Mouse (Mus musculus) ES-E14 (cell line): ENCODE results near the gene Dnmbp. TPM values are rescaled to one million over a fixed set of nuclear protein-coding genes. Genes with fewer than 3 reads are reported as not detected.

Experiments
- DNase-seq: peaks from one replicate; pipeline ENCODE4 v3.0.0-alpha.2; 2013; ENCODE audit warnings: low read depth, low spot score
- H3K27ac ChIP-seq: 2 replicates; pipeline ENCODE4 v1.5.1; 2012; ENCODE audit warnings: low read depth, mild to moderate bottlenecking, low read length, moderate library complexity, mixed read lengths; ENCODE audit not compliant: poor library complexity, insufficient read depth, severe bottlenecking
- H3K36me3 ChIP-seq: 2 replicates; pipeline ENCODE4 v1.6.1; 2012; ENCODE audit warnings: mild to moderate bottlenecking, low read length, moderate library complexity, mixed read lengths; ENCODE audit not compliant: control insufficient read depth, poor library complexity, insufficient read depth, severe bottlenecking
- H3K4me1 ChIP-seq, 2 experiments: fragments of 150-350 bp in 1 of 2; sonication (generic) in 1 of 2; 2 replicates each; pipeline ENCODE4 v1.6.1; 2012; ENCODE audit warnings: low read length in 2 of 2, mild to moderate bottlenecking in 1 of 2, mixed read lengths in 1 of 2; ENCODE audit not compliant: control insufficient read depth in 2 of 2, insufficient read depth in 2 of 2, poor library complexity in 1 of 2
- H3K4me3 ChIP-seq, 2 experiments: fragments of 150-350 bp in 1 of 2; sonication (generic) in 1 of 2; 2 replicates each; pipeline ENCODE4 v1.5.1; 2012; ENCODE audit warnings: low read length in 2 of 2, low read depth in 1 of 2, mild to moderate bottlenecking in 1 of 2, mixed read lengths in 1 of 2; ENCODE audit not compliant: insufficient read depth in 1 of 2, poor library complexity in 1 of 2, severe bottlenecking in 1 of 2
- H3K9ac ChIP-seq: 2 replicates; pipeline ENCODE4 v1.6.1; 2012; ENCODE audit warnings: low read depth, mild to moderate bottlenecking, low read length, mixed read lengths; ENCODE audit not compliant: poor library complexity, insufficient read depth, severe bottlenecking
- H3K9me3 ChIP-seq: fragments of 150-350 bp; sonication (generic); 2 replicates; pipeline ENCODE4 v1.6.1; 2012; ENCODE audit warnings: low read depth, mild to moderate bottlenecking, low read length; ENCODE audit not compliant: control insufficient read depth, insufficient read depth
- CHD2 ChIP-seq: IDR thresholded peaks from 2 replicates; pipeline ENCODE4 v1.6.1; 2014; ENCODE audit warnings: mild to moderate bottlenecking, low read depth, low read length, inconsistent platforms
- HCFC1 ChIP-seq: IDR thresholded peaks from 2 replicates; pipeline ENCODE4 v1.6.1; 2012; ENCODE audit warnings: low read length, inconsistent platforms, borderline replicate concordance; ENCODE audit not compliant: insufficient read depth
- MAFK ChIP-seq: IDR thresholded peaks from 2 replicates; pipeline ENCODE4 v1.6.1; 2014; ENCODE audit warnings: mild to moderate bottlenecking, low read depth, low read length, inconsistent platforms; ENCODE audit not compliant: insufficient read depth
- ZC3H11A ChIP-seq: IDR thresholded peaks from 2 replicates; pipeline ENCODE4 v1.6.1; 2012; ENCODE audit warnings: low read depth, mild to moderate bottlenecking, inconsistent platforms, low read length, borderline replicate concordance
- ZNF384 ChIP-seq: IDR thresholded peaks from 2 replicates; pipeline ENCODE4 v1.6.1; 2012; ENCODE audit warnings: low read depth, low read length, inconsistent platforms
- in situ Hi-C, 2 experiments: fragments of 600-800 bp; cut with MboI; formaldehyde crosslinking; loops; one replicate each; pipeline ENCODE4 v1.15.1; 2025; ENCODE audit warnings: low sequenced_read_pairs in 2 of 2, inconsistent platforms in 1 of 2; ENCODE audit not compliant: unreplicated experiment in 2 of 2
- total RNA-seq: library from RNA; depleted of rRNA; stranded (reverse); fragments of 300-350 nt; gene quantifications from 2 replicates; pipeline ENCODE4 v1.2.3, GENCODE M21; 2012

Dnmbp gene
- total RNA-seq, 1 experiment, result 11.5 TPM

- in situ Hi-C loops, result no loop called here
- Histone ChIP-seq H3K27ac (no peak overlapping the region), H3K36me3 (no peaks in the 10 kb centered on the region), H3K4me1 (peaks cover 4 to 6% of the 10 kb centered on the region in 2 experiments; a peak in 3 of 4 replicates), H3K4me3 (no peak overlapping the region), H3K9ac (no peak overlapping the region), H3K9me3 (no peaks in the 10 kb centered on the region)
- TF ChIP-seq HCFC1 (no peak), CHD2 (no peak), MAFK (no peak)
- DNase-seq, result no peak
Measured at GRCm38 (mm10) chr19:43977799-43978198, 37.8 kb upstream of the Dnmbp start.

- peak; percentile 33 for DNase-seq
- TF ChIP-seq ZC3H11A, result no peak
- TF ChIP-seq HCFC1, result no peak
- TF ChIP-seq ZNF384, result no peak
- no peak for TF ChIP-seq CHD2
- no peak for TF ChIP-seq MAFK
- in situ Hi-C loops, result no loop called here
- no peak overlapping the region for H3K9ac ChIP-seq
- H3K9me3 ChIP-seq, result no peaks in the 10 kb centered on the region
- no peaks in the 10 kb centered on the region for H3K36me3 ChIP-seq
- peak overlapping the region in 1 of 2 experiments; percentile 48; a peak in 2 of 4 replicates for H3K4me3 ChIP-seq
- no peak overlapping the region for H3K27ac ChIP-seq
- H3K4me1 ChIP-seq, result peaks cover 4 to 6% of the 10 kb centered on the region in 2 experiments; a peak in 3 of 4 replicates
Measured at GRCm38 (mm10) chr19:43976661-43977060, 36.7 kb upstream of the Dnmbp start.

GRCm38 (mm10) chr19:43974221-43974620 is 34.2 kb upstream of the Dnmbp start:
- no peak for TF ChIP-seq ZNF384
- no peak for TF ChIP-seq MAFK
- TF ChIP-seq ZC3H11A, result no peak
- TF ChIP-seq CHD2, result no peak
- no peak for TF ChIP-seq HCFC1
- no peak overlapping the region for H3K9ac ChIP-seq
- H3K9me3 ChIP-seq, result no peaks in the 10 kb centered on the region
- DNase-seq, result no peak
- no peak overlapping the region for H3K27ac ChIP-seq
- H3K4me3 ChIP-seq, result no peak overlapping the region
- H3K36me3 ChIP-seq, result no peaks in the 10 kb centered on the region
- in situ Hi-C loops, result no loop called here
- peaks cover 6% of the 10 kb centered on the region in 2 experiments; a peak in 3 of 4 replicates for H3K4me1 ChIP-seq

GRCm38 (mm10) chr19:43973711-43974110 is 33.7 kb upstream of the Dnmbp start:
- no peak overlapping the region for H3K4me3 ChIP-seq
- H3K9ac ChIP-seq, result no peak overlapping the region
- in situ Hi-C loops, result no loop called here

GRCm38 (mm10) chr19:43972129-43972528 is 32.1 kb upstream of the Dnmbp start:
- H3K4me1 ChIP-seq, result peaks cover 6% of the 10 kb centered on the region in 2 experiments; a peak in 3 of 4 replicates
- in situ Hi-C loops, result no loop called here

More at GRCm38 (mm10) chr19:43973711-43974110, 33.7 kb upstream of the Dnmbp start:
- Histone ChIP-seq H3K4me1 (peaks cover 6% of the 10 kb centered on the region in 2 experiments; a peak in 3 of 4 replicates), H3K9me3 (no peaks in the 10 kb centered on the region), H3K27ac (no peak overlapping the region), H3K36me3 (no peaks in the 10 kb centered on the region)
- DNase-seq, result no peak
- TF ChIP-seq MAFK, result no peak
- no peak for TF ChIP-seq HCFC1
- no peak for TF ChIP-seq CHD2
- no peak for TF ChIP-seq ZNF384
- TF ChIP-seq ZC3H11A, result no peak

More at GRCm38 (mm10) chr19:43972129-43972528, 32.1 kb upstream of the Dnmbp start:
- Histone ChIP-seq H3K27ac (no peak overlapping the region), H3K36me3 (no peaks in the 10 kb centered on the region), H3K9me3 (no peaks in the 10 kb centered on the region), H3K9ac (no peak overlapping the region), H3K4me3 (no peak overlapping the region)
- DNase-seq, result no peak
- TF ChIP-seq ZNF384 (no peak), HCFC1 (no peak), ZC3H11A (no peak), CHD2 (no peak), MAFK (no peak)
